Mouse (Mus musculus) gastrocnemius, postnatal 36 days (tissue): ENCODE results near the gene Zfp653. TPM values are rescaled to one million over a fixed set of nuclear protein-coding genes. Genes with fewer than 3 reads are reported as not detected.

Experiments
- DNase-seq, 2 experiments: peaks; one replicate each; pipeline ENCODE4 v3.0.0; 2022
- intact Hi-C: fragments of 180-260 bp; cut with DNase I; formaldehyde crosslinking; loops from one replicate; pipeline ENCODE4 v1.15.1; 2025
- long read RNA-seq, 2 experiments: library from polyadenylated mRNA; stranded (forward); transcript quantifications; one replicate each; pipeline ENCODE4 v2.0.0; 2021
- total RNA-seq, 2 experiments: library from RNA; stranded (reverse); gene quantifications; 2 replicates each; pipeline ENCODE4 v1.2.3; 2021

Gene Zfp653
- total RNA-seq: 1 to 10 TPM; 2.9 to 3.8 TPM
- long read RNA-seq, experiment 1, partial matches to known transcripts: 2 of 2 reads
- long read RNA-seq, experiment 1, other reads (novel, unspliced or antisense): 0 of 2 reads
- long read RNA-seq, experiment 2, partial matches to known transcripts: 1 of 2 reads
- long read RNA-seq, experiment 2, other reads (novel, unspliced or antisense): 1 of 2 reads

- DNase-seq: peak; percentile 95 to 97
- intact Hi-C loops: loop anchor here (10.0 kb wide), 1 partner anchor 1616 kb away; no protein-coding TSS in a partner anchor
Measured at GRCm38 (mm10) chr9:22070791-22071573, at the start of gene Zfp653, which contains the start of gene Gm49318. Zfp653 (minus strand) TSS chr9:22071376. Gm49318 (minus strand) TSS chr9:22071259.

- intact Hi-C loops: no loop called here
- DNase-seq: no peak
Measured at GRCm38 (mm10) chr9:22119543-22119942, 48.4 kb upstream of the Zfp653 start.

DNA sequence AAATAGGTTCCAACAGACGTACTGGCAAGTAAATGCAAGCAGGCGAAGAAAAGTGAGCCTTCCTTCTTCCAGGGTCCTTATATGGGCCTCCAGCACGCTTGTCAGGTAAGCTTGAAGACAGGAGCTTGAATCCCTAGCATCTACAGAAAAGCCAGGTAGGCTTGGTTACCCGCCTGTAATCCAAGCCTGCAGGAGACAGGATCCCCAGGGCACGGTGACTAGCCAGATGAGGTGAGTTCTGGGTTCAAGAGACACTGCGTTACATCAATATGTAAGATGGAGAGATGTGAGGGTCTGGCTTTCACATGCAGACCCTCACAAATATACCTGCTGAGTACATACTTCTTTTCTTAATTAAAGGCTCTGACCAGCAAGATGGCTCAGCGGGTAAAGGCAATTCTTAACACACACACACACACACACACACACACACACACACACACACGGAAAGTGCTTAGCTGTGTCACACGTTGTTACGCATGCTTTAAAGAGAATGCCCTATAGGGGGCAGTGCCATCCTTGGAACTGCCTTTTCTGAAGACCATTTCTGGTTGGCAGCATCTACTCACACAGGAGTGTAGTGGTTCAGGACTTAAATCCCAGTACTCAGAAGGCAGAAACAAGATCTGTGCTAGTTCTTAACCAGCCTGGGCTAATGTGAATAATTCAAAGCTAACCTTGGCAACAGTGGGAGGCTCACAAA, 46.7 kb upstream of the Zfp653 start:
- DNase-seq: no peak
- intact Hi-C loops: no loop called here

DNA sequence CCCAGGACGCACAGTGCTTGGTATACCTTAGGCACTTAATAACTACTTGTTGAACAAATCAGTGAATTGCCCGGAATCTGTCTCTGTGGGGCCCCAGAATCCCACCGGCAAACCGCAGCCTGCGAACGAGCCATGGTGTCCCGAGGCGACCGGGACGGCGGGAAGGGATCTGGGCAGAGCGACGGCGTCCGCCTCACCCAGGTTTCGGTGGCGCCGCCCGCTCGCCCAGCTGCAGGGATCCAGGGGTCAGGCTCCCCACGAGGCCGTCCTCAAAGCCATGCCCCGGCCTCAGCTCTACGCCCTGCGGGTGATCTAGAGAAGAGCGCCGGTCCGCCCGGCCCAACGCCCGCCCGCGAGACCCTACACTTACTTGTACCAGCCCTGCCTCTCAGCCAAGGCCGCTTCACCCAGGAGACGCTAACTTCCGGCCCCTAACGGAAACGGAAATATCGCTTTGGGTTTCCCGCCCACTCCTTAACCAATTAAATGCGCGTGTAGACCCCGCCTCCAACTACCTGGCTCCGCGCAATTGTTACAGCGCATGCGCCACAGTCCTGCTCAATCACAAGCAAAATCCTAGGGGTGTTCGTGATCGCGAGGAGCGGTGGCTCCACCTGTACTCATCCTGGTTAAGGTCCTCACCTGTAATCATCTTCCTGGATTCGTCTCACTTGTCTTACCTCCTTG, 45.7 kb upstream of the Zfp653 start, which contains the start of gene Elof1:
Gene Elof1, minus strand, starts transcription at position 433 of the 687 bp plus-strand sequence.
- peak; percentile 85 to 87 for DNase-seq
- intact Hi-C loops: no loop called here

DNA sequence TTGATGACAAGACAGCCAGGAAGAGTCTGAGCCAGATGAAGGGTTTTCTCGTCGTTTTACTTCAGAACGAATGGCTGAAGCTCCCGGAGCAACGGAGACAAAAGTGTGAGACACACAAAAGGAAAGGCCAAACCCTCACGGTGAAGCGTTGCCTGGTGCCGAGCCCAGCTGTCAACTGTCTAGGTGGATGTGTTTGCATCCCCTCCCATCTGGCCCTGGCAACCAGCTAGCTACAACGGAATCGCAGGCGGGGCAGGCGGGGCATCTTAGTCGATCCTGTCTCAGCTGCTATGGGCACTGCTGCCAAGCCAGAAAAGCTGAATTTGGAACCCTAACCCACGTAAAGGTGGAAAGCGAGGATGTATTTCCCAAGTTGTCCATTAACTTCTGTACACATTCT, 44.9 kb upstream of the Zfp653 start:
- DNase-seq: no peak
- intact Hi-C loops: no loop called here

GRCm38 (mm10) chr9:22115635-22116034, 44.5 kb upstream of the Zfp653 start:
- no peak for DNase-seq
- intact Hi-C loops: no loop called here

GRCm38 (mm10) chr9:22108194-22108593, 37.0 kb upstream of the Zfp653 start:
- no peak for DNase-seq
- intact Hi-C loops: no loop called here

- intact Hi-C loops: no loop called here
- no peak for DNase-seq
Measured at GRCm38 (mm10) chr9:22099922-22100321, 28.7 kb upstream of the Zfp653 start.

GRCm38 (mm10) chr9:22098993-22099696, 28.0 kb upstream of the Zfp653 start, which contains the start of gene Cnn1:
Cnn1 (plus strand) TSS chr9:22099216.
- DNase-seq: no peak
- intact Hi-C loops: no loop called here

GRCm38 (mm10) chr9:22095854-22096307, 24.7 kb upstream of the Zfp653 start:
- intact Hi-C loops: no loop called here
- DNase-seq: peak; percentile 73 to 80

DNA sequence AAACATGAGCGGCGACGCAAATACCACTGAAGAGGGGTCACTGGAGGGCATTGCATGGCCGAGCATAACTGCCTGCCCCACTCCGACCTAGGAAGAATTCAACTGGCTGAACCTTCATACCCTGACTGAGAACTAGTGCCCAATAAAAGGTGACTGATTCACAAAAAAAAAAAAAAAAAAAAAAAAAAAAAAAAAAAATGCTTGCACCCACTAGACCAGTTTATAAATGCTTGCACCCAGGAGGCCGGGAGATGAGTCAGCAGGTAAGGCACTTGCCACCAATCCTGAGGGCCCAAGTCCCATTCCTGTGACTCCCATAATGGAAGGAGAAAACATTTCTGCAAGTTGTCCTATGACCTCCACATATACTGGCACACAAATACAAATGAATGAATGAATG, 21.6 kb upstream of the Zfp653 start:
- no peak for DNase-seq
- intact Hi-C loops: no loop called here

DNA sequence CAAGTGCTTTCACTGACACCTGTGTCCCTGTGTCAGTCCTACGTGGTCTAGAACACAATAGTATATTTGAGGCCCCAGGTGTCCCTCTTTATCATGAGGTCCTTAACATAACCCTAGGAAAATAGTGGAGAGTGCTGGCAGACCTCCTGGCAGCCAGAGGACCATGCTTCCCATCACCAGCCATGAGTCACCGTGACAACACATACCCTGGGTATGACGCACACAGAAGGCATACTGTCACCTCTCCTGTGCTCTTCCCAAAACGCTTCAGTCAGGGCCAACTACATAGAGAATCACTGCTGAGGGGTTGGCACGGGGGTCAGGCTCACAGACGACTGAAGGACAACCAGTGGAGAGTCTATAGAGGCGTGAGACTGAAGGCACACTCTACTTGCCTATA, 18.8 kb upstream of the Zfp653 start:
- intact Hi-C loops: no loop called here
- DNase-seq: no peak

DNA sequence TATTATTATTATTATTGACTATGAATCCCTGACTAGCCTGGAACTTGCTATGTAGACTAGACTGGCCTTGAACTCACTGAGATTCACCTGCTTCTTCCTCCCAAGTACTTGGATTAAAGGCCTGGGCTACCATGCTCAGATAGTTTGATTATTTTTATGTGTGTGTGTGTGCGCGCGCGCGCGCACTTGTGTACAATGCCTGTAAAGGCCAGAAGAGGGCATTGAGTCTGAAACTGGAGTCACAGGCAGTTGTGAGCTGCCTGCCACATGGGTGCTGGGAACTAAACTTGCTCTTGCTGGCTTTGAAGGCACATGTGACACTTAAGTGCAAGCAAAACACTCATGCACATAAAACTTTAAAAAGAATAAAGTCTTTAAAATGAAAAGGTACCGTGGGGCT, 18.1 kb upstream of the Zfp653 start:
- no peak for DNase-seq
- intact Hi-C loops: no loop called here

- intact Hi-C loops: no loop called here
- DNase-seq: no peak
Measured at GRCm38 (mm10) chr9:22087034-22087618, 15.9 kb upstream of the Zfp653 start.

GRCm38 (mm10) chr9:22086012-22086411, 14.8 kb upstream of the Zfp653 start:
- no peak for DNase-seq
- intact Hi-C loops: no loop called here

GRCm38 (mm10) chr9:22085022-22085834, 14.1 kb upstream of the Zfp653 start, which contains the start of gene Ecsit:
Ecsit (minus strand) TSS chr9:22085438.
- intact Hi-C loops: no loop called here

GRCm38 (mm10) chr9:22084667-22085021, 13.5 kb upstream of the Zfp653 start:
- intact Hi-C loops: no loop called here
- no peak for DNase-seq

More at GRCm38 (mm10) chr9:22085022-22085834, 14.1 kb upstream of the Zfp653 start, which contains the start of gene Ecsit:
- DNase-seq: peak; percentile 88 to 91

DNA sequence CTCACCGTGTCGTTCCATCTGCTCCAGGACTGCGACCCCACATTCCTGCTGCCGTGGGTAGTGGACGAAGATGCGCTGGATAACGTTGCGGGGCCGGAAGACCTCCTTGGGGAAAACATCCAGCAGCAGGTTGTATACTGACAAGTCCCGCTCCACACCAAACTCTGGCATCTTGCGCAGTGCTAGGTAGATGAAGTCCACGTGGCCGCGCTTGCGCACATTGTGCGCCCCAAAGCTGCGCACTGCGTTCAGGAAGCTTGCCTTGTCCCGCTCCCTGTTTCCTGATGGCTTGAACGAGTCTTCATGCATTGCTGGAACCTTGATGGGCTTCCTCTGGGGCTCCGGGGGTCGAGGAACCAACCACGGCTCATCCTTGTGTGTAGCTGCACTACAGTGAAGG, 5.0 kb upstream of the Zfp653 start:
- DNase-seq: no peak
- intact Hi-C loops: loop anchor here (10.0 kb wide), 1 partner anchor 1621 kb away; no protein-coding TSS in a partner anchor
